Mouse (Mus musculus) R1 (cell line): Measurements from ENCODE around the gene Gm10840.
"Not testable (repeated sequence)": the region's sequence is repeated elsewhere in the genome, so short reads cannot be mapped to it uniquely, and the experiment has no call there.

Experiments used
- DNase-seq: peaks from one replicate; pipeline ENCODE4 v3.0.0-alpha.2; 2018; ENCODE audit warnings: low read depth, low spot score

Gene Gm10840

DNA sequence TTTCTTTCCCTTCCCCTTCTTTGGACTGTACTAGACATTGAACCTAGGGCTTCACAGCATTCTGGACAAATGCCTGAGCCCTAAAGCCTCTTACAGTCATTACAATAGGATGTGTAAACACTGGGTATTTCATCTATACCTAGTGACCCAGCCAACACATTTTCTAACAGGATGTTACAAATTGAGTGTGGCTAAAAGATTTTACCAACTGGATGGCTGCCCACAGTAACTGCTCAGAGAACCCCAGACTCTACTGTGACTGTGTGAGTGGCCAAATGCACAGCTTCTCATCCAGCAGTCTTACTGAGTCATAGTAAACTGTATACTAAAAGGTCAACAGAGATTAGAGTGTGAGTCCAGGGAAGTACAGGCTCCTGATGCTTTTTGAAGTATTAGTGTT lies 34.7 kb downstream of the Gm10840 start:
- no peak for DNase-seq

DNA sequence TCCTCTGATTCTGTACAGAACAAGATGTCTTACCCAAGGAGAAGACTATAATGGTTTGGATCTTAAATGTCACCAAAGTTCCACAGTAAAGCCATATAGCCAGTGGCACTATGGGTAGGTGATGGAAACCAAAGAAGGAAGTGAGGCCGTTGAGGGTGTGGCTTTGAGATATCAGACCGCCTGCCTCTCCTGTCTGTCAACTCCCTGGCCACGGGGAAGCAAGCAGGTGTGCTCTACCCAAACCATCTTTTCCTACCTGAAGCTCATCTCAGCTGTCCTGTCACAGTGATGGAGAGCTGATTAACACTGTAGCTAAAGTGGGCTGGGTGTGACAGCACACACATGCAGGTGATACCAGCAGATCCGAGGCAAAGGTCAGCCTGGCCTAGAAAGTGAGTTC lies 37.6 kb downstream of the Gm10840 start:
- no peak for DNase-seq

DNA sequence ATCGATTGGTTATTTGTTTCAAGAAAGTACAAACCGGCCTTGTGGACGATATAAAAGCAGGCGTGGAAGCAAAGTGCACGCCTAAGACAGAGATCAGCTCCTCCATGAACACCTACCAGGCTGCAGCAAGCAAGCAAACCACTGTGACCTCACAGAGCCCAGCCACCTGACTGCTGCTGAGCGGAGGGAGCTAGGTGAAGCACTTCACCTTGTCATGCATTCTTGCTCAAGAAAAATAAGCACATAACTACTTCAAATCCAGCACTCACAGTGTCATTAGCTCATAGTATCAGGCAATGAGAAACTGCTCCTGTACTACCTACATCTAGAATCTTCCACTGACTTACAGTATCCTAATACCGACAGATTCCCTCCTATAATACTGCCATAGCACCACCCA lies 39.3 kb downstream of the Gm10840 start:
- not testable (repeated sequence) for DNase-seq

DNA sequence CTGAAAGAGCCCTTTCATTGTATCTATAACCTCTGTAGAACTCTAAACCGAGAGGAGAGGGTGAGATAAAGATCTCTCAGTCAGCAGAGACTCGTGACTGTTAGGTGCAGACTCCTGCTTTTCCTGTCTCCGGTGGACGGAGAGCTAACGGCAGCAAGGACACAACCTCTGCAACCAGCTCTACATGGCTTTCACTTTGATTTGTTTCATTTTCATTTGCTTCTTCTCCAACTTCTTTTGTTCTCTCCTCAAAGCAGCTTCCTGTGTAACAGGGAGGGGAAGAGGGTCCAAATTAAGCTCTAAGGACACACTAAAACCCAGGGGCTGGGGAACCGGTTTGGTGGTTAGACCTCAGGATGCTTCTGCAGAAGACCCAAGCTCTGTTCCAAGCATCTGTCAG lies 40.1 kb downstream of the Gm10840 start:
- DNase-seq, result no peak

DNA sequence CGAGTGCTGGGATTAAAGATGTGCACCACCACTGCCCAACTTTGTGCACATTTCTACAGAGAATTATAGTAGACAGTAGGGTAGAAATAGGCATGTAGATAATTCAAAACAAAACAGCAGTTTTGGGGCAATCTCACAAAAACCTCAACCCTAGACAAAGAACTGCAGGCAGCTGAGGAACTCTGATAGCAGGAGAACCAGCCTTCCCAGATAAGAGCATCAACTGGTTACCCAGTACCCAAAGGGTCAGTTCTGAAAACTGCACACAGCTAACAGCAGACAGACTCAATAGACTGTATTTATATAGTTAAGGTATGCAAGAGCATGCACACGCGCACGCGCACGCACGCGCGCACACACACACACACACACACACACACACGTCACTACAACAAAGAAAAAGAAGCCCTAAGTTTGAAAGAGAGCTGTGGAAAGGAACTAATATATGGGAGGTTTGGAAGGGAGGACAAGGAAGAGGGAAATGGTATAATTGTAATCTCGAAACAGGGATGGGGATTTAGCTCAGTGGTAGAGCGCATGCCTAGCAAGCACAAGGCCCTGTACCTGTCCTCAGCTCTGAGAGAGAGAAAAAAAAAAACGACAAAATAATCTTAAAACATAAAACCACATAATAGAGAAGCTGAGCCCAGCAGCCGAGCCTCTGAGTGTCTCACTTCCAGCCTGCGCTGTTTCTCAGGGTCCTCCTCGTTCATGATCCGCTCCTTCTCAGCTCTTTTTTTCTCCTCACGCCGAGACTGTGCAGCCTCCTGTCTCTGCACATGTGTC lies 40.9 kb downstream of the Gm10840 start:
- DNase-seq, result no peak

DNA sequence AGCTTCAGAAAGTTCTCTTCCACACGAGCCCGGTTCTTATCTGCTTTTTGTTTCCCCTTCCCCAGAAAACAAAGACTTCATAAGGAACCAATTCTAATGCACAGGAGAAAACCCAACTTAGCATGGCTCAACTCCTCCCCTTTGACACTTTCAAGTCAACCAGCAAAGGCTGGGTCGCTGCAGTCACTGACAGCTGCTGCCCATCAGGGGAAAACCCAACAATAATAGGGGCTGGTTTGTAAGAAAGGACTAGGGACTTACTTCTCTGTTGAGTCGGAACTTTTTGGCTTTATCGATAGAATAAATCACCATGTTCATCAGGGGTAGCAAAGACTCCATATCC lies 41.4 kb downstream of the Gm10840 start, which contains the start of gene Strada:
TSS of gene Strada (minus strand) at position 46 of the 343 bp plus-strand sequence.
- no peak for DNase-seq
